Mouse (Mus musculus): ENCODE results near the gene Vmn2r31. TPM values are rescaled to one million over a fixed set of nuclear protein-coding genes. Genes with fewer than 3 reads are reported as not detected.
"Not testable (repeated sequence)": the region's sequence is repeated elsewhere in the genome, so short reads cannot be mapped to it uniquely, and the experiment has no call there.

Gene Vmn2r31
- not detected for total RNA-seq (2021)

GRCm38 (mm10) chr7:7399603-7400002, at the start of gene Vmn2r31:
Gene Vmn2r31 (minus strand): TSS chr7:7399703.
- not testable (repeated sequence) for DNase-seq (ENCODE audit: extremely low spot score in 1 of 2, low spot score in 1 of 2)

GRCm38 (mm10) chr7:7374431-7374830, 25.1 kb downstream of the Vmn2r31 start, which contains the start of gene Gm45783:
Gene Gm45783 (minus strand): TSS chr7:7374573.
- DNase-seq (ENCODE audit: extremely low spot score in 1 of 2, low spot score in 1 of 2) = not testable (repeated sequence)

GRCm38 (mm10) chr7:7337509-7337908, 62.0 kb downstream of the Vmn2r31 start, which contains the start of gene Vmn2r30:
Gene Vmn2r30 (minus strand): TSS chr7:7337609.
- DNase-seq (ENCODE audit: extremely low spot score in 1 of 2, low spot score in 1 of 2) = not testable (repeated sequence)

Other genes starting within 250 kb of the Vmn2r31 start
- gene Zfp418, start 228.4 kb downstream of the Vmn2r31 start, total RNA-seq (2021) = 1 to 10 TPM; 6.9 to 7.3 TPM
- gene Zfp772, start 189.7 kb downstream of the Vmn2r31 start, total RNA-seq (2021) = 1 to 10 TPM; 7.9 to 8.2 TPM
- gene Vmn2r29, start 152.4 kb downstream of the Vmn2r31 start, total RNA-seq (2021) = 1 to 10 TPM; 1.2 to 2.3 TPM
- gene Gm45844, start 121.4 kb downstream of the Vmn2r31 start, total RNA-seq (2021) = 10 to 100 TPM; 10.9 to 13.5 TPM
- gene Clcn4, start 98.9 kb downstream of the Vmn2r31 start, total RNA-seq (2021) = 100 to 1,000 TPM; 137 to 138 TPM
- under 1 TPM; 0.09 to 0.17 TPM for gene Vmn2r30, start 62.1 kb downstream of the Vmn2r31 start, total RNA-seq (2021)
- not detected for gene Gm45783, start 25.1 kb downstream of the Vmn2r31 start, total RNA-seq (2021)
- not detected for gene Vmn2r32, start 80.3 kb upstream of the Vmn2r31 start, total RNA-seq (2021)
- not detected for gene Vmn2r33, start 167.1 kb upstream of the Vmn2r31 start, total RNA-seq (2021)